Mouse (Mus musculus) liver, adult 2 months (tissue): ENCODE data around the gene Wnt3a.

ENCODE experiments used
- CTCF ChIP-seq: fragments of 200-500 bp; IDR thresholded peaks from 2 replicates; pipeline ENCODE4 v1.5.1; 2011; ENCODE audit warnings: low read depth, low read length, control low read depth
- POLR2A ChIP-seq: fragments of 200-500 bp; IDR thresholded peaks from 2 replicates; pipeline ENCODE4 v1.6.1; 2011; ENCODE audit warnings: low read length, control low read depth; ENCODE audit not compliant: insufficient read depth; ENCODE audit errors: extremely low read depth

DNA sequence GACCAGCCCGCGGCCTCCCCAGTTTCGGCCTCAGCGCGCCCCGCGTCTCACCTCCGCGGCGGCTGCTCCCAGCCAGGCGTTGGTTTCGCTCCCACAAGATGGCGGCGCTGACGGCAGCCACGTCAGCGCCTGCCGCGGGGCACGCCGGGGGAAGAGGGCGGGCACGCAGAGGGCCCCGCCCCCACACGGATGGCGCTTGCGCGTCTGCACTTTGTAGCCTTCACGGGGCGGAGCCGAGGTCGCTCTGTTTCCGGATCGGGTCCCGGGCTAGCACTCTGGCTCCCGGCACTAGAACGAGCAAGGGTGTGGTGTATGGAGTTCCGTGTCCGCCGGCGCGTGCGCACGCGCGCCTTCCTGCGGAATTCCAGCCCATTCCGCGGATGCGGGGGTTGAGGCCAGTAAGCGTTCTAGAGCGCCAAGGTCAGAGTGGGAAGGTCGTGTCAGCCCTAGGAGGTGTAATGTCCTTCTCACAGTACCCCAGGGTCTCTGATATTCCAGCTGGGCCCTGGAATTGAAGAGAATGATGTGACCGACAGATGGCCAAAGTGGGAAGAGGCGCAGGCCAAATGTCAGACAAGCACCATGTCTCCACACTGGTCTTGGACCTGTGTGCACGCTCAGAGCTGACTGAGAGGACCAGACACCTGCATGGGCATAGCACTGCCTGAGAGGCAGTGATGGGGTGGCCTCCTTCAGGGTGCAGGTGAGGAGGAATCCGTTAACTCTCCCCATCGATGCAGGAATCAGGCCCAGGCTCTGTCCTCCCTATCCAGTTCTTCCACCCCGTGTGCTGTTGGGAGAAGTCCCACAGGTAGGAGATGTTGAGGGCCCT lies 62.2 kb downstream of the Wnt3a start, which contains the start of gene Arf1:
- TF ChIP-seq CTCF: no peak
- peak; percentile 84 for TF ChIP-seq POLR2A
